Mouse (Mus musculus): ENCODE results near the gene Thada.

DNA sequence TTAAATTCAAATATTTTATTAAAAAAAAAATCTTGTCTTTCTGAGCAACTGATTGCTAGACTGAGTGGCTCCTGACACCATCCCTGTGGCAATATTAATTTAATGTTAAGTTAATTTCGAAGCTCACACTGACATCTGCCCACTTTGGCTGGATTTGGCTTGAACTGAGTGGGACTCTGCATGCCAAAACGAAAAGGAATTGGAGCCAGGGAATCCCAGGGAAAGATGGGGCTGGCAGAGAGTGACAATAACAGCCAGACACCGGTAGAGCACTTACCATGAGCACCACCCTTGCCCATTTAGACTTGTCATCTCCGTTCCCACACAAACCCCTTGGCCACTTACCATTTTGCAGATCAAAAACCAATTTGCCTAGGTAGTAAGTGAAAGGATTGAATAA is 12.3 kb upstream of the Thada start:
- TF ChIP-seq CTCF (IDR thresholded peaks at IDR 0.05) (no peak), EP300 (IDR thresholded peaks at IDR 0.05) (no peak)
